Mouse (Mus musculus) MN1 (cell line): ENCODE data around the gene Spdya.
"Not testable (repeated sequence)": the region's sequence is repeated elsewhere in the genome, so short reads cannot be mapped to it uniquely, and the experiment has no call there.

Source experiments
- DNase-seq: peaks from one replicate; pipeline ENCODE4 v3.0.0-alpha.2; 2016; ENCODE audit warnings: low spot score

Spdya gene

GRCm38 (mm10) chr17:71633350-71633749 lies 81.5 kb downstream of the Spdya start:
- no peak for DNase-seq

- DNase-seq = no peak
Measured at GRCm38 (mm10) chr17:71636786-71637185, 84.9 kb downstream of the Spdya start.

- DNase-seq = no peak
Measured at GRCm38 (mm10) chr17:71637750-71638265, 85.9 kb downstream of the Spdya start.

- not testable (repeated sequence) for DNase-seq
Measured at GRCm38 (mm10) chr17:71639056-71639455, 87.2 kb downstream of the Spdya start.
